Mouse (Mus musculus): ENCODE data around the gene Gm20388. TPM values are rescaled to one million over a fixed set of nuclear protein-coding genes. Genes with fewer than 3 reads are reported as not detected.

Gene Gm20388
- total RNA-seq, 2 experiments from 2014 or later, result not detected

- DNase-seq (ENCODE audit: low spot score in 2 of 2), result no peak
These were observed 4301.5 kb downstream of the Gm20388 start for GRCm38 (mm10) chr8:124212148-124212547.

GRCm38 (mm10) chr8:124216951-124217350, 4306.3 kb downstream of the Gm20388 start:
- DNase-seq (ENCODE audit: low spot score in 2 of 2), result no peak

- DNase-seq (ENCODE audit: low spot score in 2 of 2), result no peak
These were observed 4319.2 kb downstream of the Gm20388 start for GRCm38 (mm10) chr8:124229883-124230282.

GRCm38 (mm10) chr8:124230496-124231175, 4320.0 kb downstream of the Gm20388 start:
- DNase-seq (ENCODE audit: low spot score in 2 of 2), result no peak

- peak; percentile 84 to 91 for DNase-seq (ENCODE audit: low spot score in 2 of 2)
These were observed 4320.5 kb downstream of the Gm20388 start, which contains the start of gene Galnt2 for GRCm38 (mm10) chr8:124231176-124231484. Gene Galnt2 (plus strand): TSS chr8:124231391.

GRCm38 (mm10) chr8:124231485-124232279, 4321.0 kb downstream of the Gm20388 start:
- DNase-seq (ENCODE audit: low spot score in 2 of 2), result peak; percentile 38 to 42

- no peak for DNase-seq (ENCODE audit: low spot score in 2 of 2)
These were observed 4321.6 kb downstream of the Gm20388 start for GRCm38 (mm10) chr8:124232280-124232600.

- DNase-seq (ENCODE audit: low spot score in 2 of 2), result no peak
These were observed 4323.9 kb downstream of the Gm20388 start for GRCm38 (mm10) chr8:124234496-124234895.

GRCm38 (mm10) chr8:124235536-124235935, 4324.9 kb downstream of the Gm20388 start:
- DNase-seq (ENCODE audit: low spot score in 2 of 2), result no peak

GRCm38 (mm10) chr8:124239350-124239749, 4328.7 kb downstream of the Gm20388 start:
- no peak for DNase-seq (ENCODE audit: low spot score in 2 of 2)

- DNase-seq (ENCODE audit: low spot score in 2 of 2), result no peak
These were observed 4330.3 kb downstream of the Gm20388 start for GRCm38 (mm10) chr8:124240932-124241331.

GRCm38 (mm10) chr8:124242208-124242607, 4331.6 kb downstream of the Gm20388 start:
- no peak for DNase-seq (ENCODE audit: low spot score in 2 of 2)

- DNase-seq (ENCODE audit: low spot score in 2 of 2), result no peak
These were observed 4332.3 kb downstream of the Gm20388 start for GRCm38 (mm10) chr8:124242913-124243312.

- DNase-seq (ENCODE audit: low spot score in 2 of 2), result no peak
These were observed 4336.9 kb downstream of the Gm20388 start for GRCm38 (mm10) chr8:124247581-124247980.

- DNase-seq (ENCODE audit: low spot score in 2 of 2), result no peak
These were observed 4338.0 kb downstream of the Gm20388 start for GRCm38 (mm10) chr8:124248688-124249087.

- DNase-seq (ENCODE audit: low spot score in 2 of 2), result no peak
These were observed 4339.6 kb downstream of the Gm20388 start for GRCm38 (mm10) chr8:124250255-124250654.

GRCm38 (mm10) chr8:124250785-124251184, 4340.1 kb downstream of the Gm20388 start:
- no peak for DNase-seq (ENCODE audit: low spot score in 2 of 2)

GRCm38 (mm10) chr8:124252533-124252950, 4341.9 kb downstream of the Gm20388 start:
- peak in 1 of 2 experiments; percentile 52 for DNase-seq (ENCODE audit: low spot score in 2 of 2)

GRCm38 (mm10) chr8:124253939-124254338, 4343.3 kb downstream of the Gm20388 start:
- no peak for DNase-seq (ENCODE audit: low spot score in 2 of 2)

GRCm38 (mm10) chr8:124256841-124257240, 4346.2 kb downstream of the Gm20388 start:
- no peak for DNase-seq (ENCODE audit: low spot score in 2 of 2)

GRCm38 (mm10) chr8:124257363-124257762, 4346.7 kb downstream of the Gm20388 start:
- peak; percentile 47 to 62 for DNase-seq (ENCODE audit: low spot score in 2 of 2)

- DNase-seq (ENCODE audit: low spot score in 2 of 2), result no peak
These were observed 4348.5 kb downstream of the Gm20388 start for GRCm38 (mm10) chr8:124259146-124259545.

- no peak for DNase-seq (ENCODE audit: low spot score in 2 of 2)
These were observed 4349.3 kb downstream of the Gm20388 start for GRCm38 (mm10) chr8:124259925-124260324.
